In the genomic region with DNA sequence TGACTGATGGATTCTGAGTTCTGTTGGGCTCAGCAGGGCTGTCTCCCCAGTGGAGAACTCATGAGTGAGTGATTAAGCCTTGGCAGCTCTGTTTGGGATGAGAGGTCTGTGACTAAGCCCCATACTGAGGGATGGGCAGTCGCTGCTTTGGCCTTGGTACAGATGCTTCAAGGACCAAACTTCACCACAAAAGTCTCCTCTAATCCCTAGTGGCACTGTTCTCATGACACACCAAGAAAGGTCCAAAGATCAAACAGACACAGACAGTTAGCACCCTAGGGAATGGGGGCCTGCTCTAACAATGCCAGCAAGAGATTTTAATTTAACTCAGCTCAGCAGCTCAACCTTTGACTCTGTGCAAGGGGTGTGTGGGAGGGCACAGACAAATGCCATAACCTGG, we compare ENCODE assay signal across 22 mouse cellular contexts. TPM values are rescaled to one million over a fixed set of nuclear protein-coding genes. Genes with fewer than 3 reads are reported as not detected.
DNase-seq lines count a peak whose midpoint lies in the region; ATAC-seq lines count a peak whose summit lies in the region.
"Had no signal": no experiment of that assay in that cellular context is flagged by ENCODE, and none has a peak within 500 bp of the region (broad histone marks: within the 10 kb centered on the region; RNA-seq: fewer than 3 reads in every experiment).

No protein-coding gene starts in this region.

- H3K9ac ChIP-seq in kidney, embryonic 16.5 days (replicated peaks; ENCODE audit: low read length) = no peak overlapping the region
- H3K9ac ChIP-seq: embryonic facial prominence, embryonic 13.5 days; heart, embryonic 13.5 days; neural tube, embryonic 15.5 days had no signal

- H3K36me3 ChIP-seq in kidney, embryonic 16.5 days (ENCODE audit: insufficient read depth, low read length) = no peaks in the 10 kb centered on the region
- H3K36me3 ChIP-seq: embryonic facial prominence, embryonic 13.5 days; heart, embryonic 13.5 days; midbrain, embryonic 10.5 days; neural tube, embryonic 15.5 days had no signal

- peak; percentile 82 to 88 for DNase-seq in adrenal gland, adult (ENCODE audit: inconsistent age in 2 of 2, low spot score in 1 of 2)
- no peak for DNase-seq in adrenal gland, postnatal 4 days (ENCODE audit: low spot score in 2 of 2)
- peak; percentile 57 for DNase-seq in 3134 (ENCODE audit: extremely low read depth, insufficient read length, low spot score)
- peak; percentile 62 to 68 for DNase-seq in adrenal gland, postnatal 36 days
- no peak for DNase-seq in layer of hippocampus, adult 18-20 months (ENCODE audit: low spot score in 2 of 2)
- no peak for DNase-seq in right cerebral cortex, postnatal 4 days
- DNase-seq in c-Kit-positive CD71-positive TER-119-positive erythroid progenitor cells, embryonic 14.5 days (ENCODE audit: low spot score) = no peak
- DNase-seq: cerebellum, adult 11-12 months; gastrocnemius, postnatal 36 days had no signal

- no peak overlapping the region for H3K4me2 ChIP-seq in kidney, embryonic 16.5 days (replicated peaks; ENCODE audit: low read depth, low read length)
- H3K4me2 ChIP-seq: embryonic facial prominence, embryonic 13.5 days; heart, embryonic 13.5 days; neural tube, embryonic 15.5 days had no signal

- H3K27ac ChIP-seq in kidney, embryonic 16.5 days (ENCODE audit: low read length) = no peak overlapping the region
- H3K27ac ChIP-seq: embryonic facial prominence, embryonic 13.5 days; heart, embryonic 13.5 days; midbrain, embryonic 10.5 days; neural tube, embryonic 15.5 days had no signal

- H3K27me3 ChIP-seq in kidney, embryonic 16.5 days (ENCODE audit: insufficient read depth, low read length) = no peaks in the 10 kb centered on the region
- H3K27me3 ChIP-seq: embryonic facial prominence, embryonic 13.5 days; heart, embryonic 13.5 days; neural tube, embryonic 15.5 days had no signal

- H3K4me3 ChIP-seq in kidney, embryonic 16.5 days (ENCODE audit: low read length) = no peak overlapping the region
- H3K4me3 ChIP-seq: embryonic facial prominence, embryonic 13.5 days; heart, embryonic 13.5 days; midbrain, embryonic 10.5 days; neural tube, embryonic 15.5 days had no signal

- H3K9me3 ChIP-seq in kidney, embryonic 16.5 days (ENCODE audit: low read length) = no peaks in the 10 kb centered on the region
- H3K9me3 ChIP-seq: embryonic facial prominence, embryonic 13.5 days; heart, embryonic 13.5 days; midbrain, embryonic 10.5 days; neural tube, embryonic 15.5 days had no signal

- 52% methylated on average over 1 of the region's 1 CpGs for WGBS in kidney, embryonic 16.5 days

- H3K4me1 ChIP-seq in kidney, embryonic 16.5 days (ENCODE audit: insufficient read depth, low read length) = 0 out of 2 replicates have a peak, but pooled peaks cover 4% of the 10 kb centered on the region
- H3K4me1 ChIP-seq: midbrain, embryonic 10.5 days had no signal

- ATAC-seq in kidney, embryonic 16.5 days (ENCODE audit: low FRiP score, low TSS enrichment) = peak; percentile 60

RNA-seq across cellular contexts. Expression of gene Agfg1, which starts 27.5 kb away (rescaled TPM):
- total RNA-seq in adrenal gland, postnatal 4 days (2021) = 10 to 100 TPM; 47.0 to 48.7 TPM
- total RNA-seq in adrenal gland, postnatal 36 days (2021) = 10 to 100 TPM; 52.5 to 60.5 TPM
- polyA plus RNA-seq in kidney, embryonic 16.5 days (2015; fragmentation: Nextera tagmentation; extraction: Ambion mirVana) = 28.0 and 28.2 TPM in 2 replicates
- 10 to 100 TPM; 69.3 to 74.0 TPM for total RNA-seq in layer of hippocampus, adult 18-20 months (2021)

RNA-seq across cellular contexts. Expression of gene Gm47791, which starts 40.7 kb away (rescaled TPM):
- total RNA-seq in adrenal gland, postnatal 4 days (2021) = not detected
- not detected for total RNA-seq in adrenal gland, postnatal 36 days (2021)
- not detected in 2 replicates for polyA plus RNA-seq in kidney, embryonic 16.5 days (2015; fragmentation: Nextera tagmentation; extraction: Ambion mirVana)
- not detected for total RNA-seq in layer of hippocampus, adult 18-20 months (2021)
- total RNA-seq: common myeloid progenitor, adult 5-6 weeks; ES-E14; gastrocnemius, postnatal 36 days; hematopoietic stem cell, adult 5-6 weeks; layer of hippocampus, postnatal 25 days; left cerebral cortex, postnatal 36 days had no signal
- polyA plus RNA-seq: embryonic facial prominence, embryonic 13.5 days; heart, embryonic 13.5 days; intestine, embryonic 14.5 days; liver, embryonic 16.5 days; midbrain, embryonic 10.5 days; neural tube, embryonic 15.5 days; small intestine, adult 2 months had no signal

RNA-seq across cellular contexts. Expression of gene Tm4sf20, which starts 43.5 kb away (rescaled TPM):
- not detected for total RNA-seq in adrenal gland, postnatal 4 days (2021)
- not detected for total RNA-seq in adrenal gland, postnatal 36 days (2021)
- 1.1 and 1.7 TPM in 2 replicates for polyA plus RNA-seq in kidney, embryonic 16.5 days (2015; fragmentation: Nextera tagmentation; extraction: Ambion mirVana)
- not detected for total RNA-seq in layer of hippocampus, adult 18-20 months (2021)
- total RNA-seq: common myeloid progenitor, adult 5-6 weeks; ES-E14; gastrocnemius, postnatal 36 days; hematopoietic stem cell, adult 5-6 weeks; layer of hippocampus, postnatal 25 days; left cerebral cortex, postnatal 36 days had no signal
- polyA plus RNA-seq: heart, embryonic 13.5 days; midbrain, embryonic 10.5 days; neural tube, embryonic 15.5 days had no signal

Comparison
In these comparisons a context has a peak if more than half of its experiments do, and no peak if none do; other contexts are left out.
1. DNase-seq: peak in adrenal gland, adult (2 of 2), 3134 (single experiment) and adrenal gland, postnatal 36 days (2 of 2); none in adrenal gland, postnatal 4 days (0 of 2), layer of hippocampus, adult 18-20 months (0 of 2), right cerebral cortex, postnatal 4 days (single experiment) and c-Kit-positive CD71-positive TER-119-positive erythroid progenitor cells, embryonic 14.5 days (single experiment).